Mouse (Mus musculus): ENCODE results near the gene Pgk1. TPM values are rescaled to one million over a fixed set of nuclear protein-coding genes. Genes with fewer than 3 reads are reported as not detected.
A peak's percentile ranks its signal among the peaks of the same experiment; 100 is the strongest.
"Not testable (repeated sequence)": the region's sequence is repeated elsewhere in the genome, so short reads cannot be mapped to it uniquely, and the experiment has no call there.

Pgk1 gene
- polyA plus RNA-seq, 1 experiment: 255 TPM

GRCm38 (mm10) chrX:106171106-106171852 is 15.6 kb upstream of the Pgk1 start:
- DNase-seq (ENCODE audit: low read depth): peak; percentile 91

GRCm38 (mm10) chrX:106171853-106172154 is 15.1 kb upstream of the Pgk1 start:
- TF ChIP-seq CTCF (IDR thresholded peaks at IDR 0.05; ENCODE audit: borderline replicate concordance, extremely low read depth, insufficient read depth, insufficient read length): no peak
- no peak for TF ChIP-seq POLR2A (IDR thresholded peaks at IDR 0.05; ENCODE audit: borderline replicate concordance, extremely low read depth, insufficient read depth, insufficient read length, poor library complexity, severe bottlenecking)
- no peak for DNase-seq (ENCODE audit: low read depth)

More at GRCm38 (mm10) chrX:106171106-106171852, 15.6 kb upstream of the Pgk1 start:
- TF ChIP-seq CTCF (IDR thresholded peaks at IDR 0.05; ENCODE audit: borderline replicate concordance, extremely low read depth, insufficient read depth, insufficient read length) (peak; percentile 66; the same call in 1 of the 2 replicates), POLR2A (IDR thresholded peaks at IDR 0.05; ENCODE audit: borderline replicate concordance, extremely low read depth, insufficient read depth, insufficient read length, poor library complexity, severe bottlenecking) (no peak)

- no peak for DNase-seq (ENCODE audit: low read depth)
- no peak for TF ChIP-seq CTCF (IDR thresholded peaks at IDR 0.05; ENCODE audit: borderline replicate concordance, extremely low read depth, insufficient read depth, insufficient read length)
- TF ChIP-seq POLR2A (IDR thresholded peaks at IDR 0.05; ENCODE audit: borderline replicate concordance, extremely low read depth, insufficient read depth, insufficient read length, poor library complexity, severe bottlenecking): no peak
Measured at GRCm38 (mm10) chrX:106176331-106176730, 10.6 kb upstream of the Pgk1 start.

GRCm38 (mm10) chrX:106184279-106184678 is 2.6 kb upstream of the Pgk1 start:
- no peak for DNase-seq (ENCODE audit: low read depth)
- TF ChIP-seq CTCF (IDR thresholded peaks at IDR 0.05; ENCODE audit: borderline replicate concordance, extremely low read depth, insufficient read depth, insufficient read length) (no peak), POLR2A (IDR thresholded peaks at IDR 0.05; ENCODE audit: borderline replicate concordance, extremely low read depth, insufficient read depth, insufficient read length, poor library complexity, severe bottlenecking) (no peak)

- peak; percentile 74 for DNase-seq (ENCODE audit: low read depth)
- no peak for TF ChIP-seq CTCF (IDR thresholded peaks at IDR 0.05; ENCODE audit: borderline replicate concordance, extremely low read depth, insufficient read depth, insufficient read length)
- no peak for TF ChIP-seq POLR2A (IDR thresholded peaks at IDR 0.05; ENCODE audit: borderline replicate concordance, extremely low read depth, insufficient read depth, insufficient read length, poor library complexity, severe bottlenecking)
Measured at GRCm38 (mm10) chrX:106185706-106186105, 1.2 kb upstream of the Pgk1 start.

- no peak for DNase-seq (ENCODE audit: low read depth)
- TF ChIP-seq POLR2A (IDR thresholded peaks at IDR 0.05; ENCODE audit: borderline replicate concordance, extremely low read depth, insufficient read depth, insufficient read length, poor library complexity, severe bottlenecking) (no peak), CTCF (IDR thresholded peaks at IDR 0.05; ENCODE audit: borderline replicate concordance, extremely low read depth, insufficient read depth, insufficient read length) (no peak)
Measured at GRCm38 (mm10) chrX:106187737-106188136, 837 bp downstream of the Pgk1 start.

GRCm38 (mm10) chrX:106189356-106189755 is 2.5 kb downstream of the Pgk1 start:
- DNase-seq (ENCODE audit: low read depth): no peak
- TF ChIP-seq POLR2A (IDR thresholded peaks at IDR 0.05; ENCODE audit: borderline replicate concordance, extremely low read depth, insufficient read depth, insufficient read length, poor library complexity, severe bottlenecking) (no peak), CTCF (IDR thresholded peaks at IDR 0.05; ENCODE audit: borderline replicate concordance, extremely low read depth, insufficient read depth, insufficient read length) (no peak)

- TF ChIP-seq POLR2A (IDR thresholded peaks at IDR 0.05; ENCODE audit: borderline replicate concordance, extremely low read depth, insufficient read depth, insufficient read length, poor library complexity, severe bottlenecking): no peak
- TF ChIP-seq CTCF (IDR thresholded peaks at IDR 0.05; ENCODE audit: borderline replicate concordance, extremely low read depth, insufficient read depth, insufficient read length): no peak
- no peak for DNase-seq (ENCODE audit: low read depth)
Measured at GRCm38 (mm10) chrX:106190091-106190490, 3.2 kb downstream of the Pgk1 start.

- not testable (repeated sequence) for DNase-seq (ENCODE audit: low read depth)
Measured at GRCm38 (mm10) chrX:106194361-106194760, 7.5 kb downstream of the Pgk1 start.

- DNase-seq (ENCODE audit: low read depth): no peak
- TF ChIP-seq CTCF (IDR thresholded peaks at IDR 0.05; ENCODE audit: borderline replicate concordance, extremely low read depth, insufficient read depth, insufficient read length) (peak; percentile 28; the same call in 1 of the 2 replicates), POLR2A (IDR thresholded peaks at IDR 0.05; ENCODE audit: borderline replicate concordance, extremely low read depth, insufficient read depth, insufficient read length, poor library complexity, severe bottlenecking) (no peak)
Measured at GRCm38 (mm10) chrX:106197308-106197707, 10.4 kb downstream of the Pgk1 start.

- DNase-seq (ENCODE audit: low read depth): peak; percentile 27
- no peak for TF ChIP-seq POLR2A (IDR thresholded peaks at IDR 0.05; ENCODE audit: borderline replicate concordance, extremely low read depth, insufficient read depth, insufficient read length, poor library complexity, severe bottlenecking)
- no peak for TF ChIP-seq CTCF (IDR thresholded peaks at IDR 0.05; ENCODE audit: borderline replicate concordance, extremely low read depth, insufficient read depth, insufficient read length)
Measured at GRCm38 (mm10) chrX:106198904-106199303, 12.0 kb downstream of the Pgk1 start.

GRCm38 (mm10) chrX:106209100-106209499 is 22.2 kb downstream of the Pgk1 start:
- DNase-seq (ENCODE audit: low read depth): no peak
- TF ChIP-seq POLR2A (IDR thresholded peaks at IDR 0.05; ENCODE audit: borderline replicate concordance, extremely low read depth, insufficient read depth, insufficient read length, poor library complexity, severe bottlenecking) (no peak), CTCF (IDR thresholded peaks at IDR 0.05; ENCODE audit: borderline replicate concordance, extremely low read depth, insufficient read depth, insufficient read length) (no peak)

Measured in brain, embryonic 14.5 days (tissue).